Mouse (Mus musculus) monocyte, adult 5-6 weeks (primary cell): ENCODE measurements at regions not wholly inside any gene's neighbourhood (a gene's known extent, or its start where the extent isn't known, plus 50 kb on each side); places are given as distances from the start of the nearest gene placed in this dataset.

Experiments used
- ATAC-seq: fragments of 153-309, 156-312 bp; replicated peaks from 2 replicates; pipeline ENCODE4 v1.8.0; 2017; ENCODE audit warnings: mild to moderate bottlenecking; ENCODE audit not compliant: low TSS enrichment, insufficient number of reproducible peaks, severe bottlenecking, poor library complexity, low FRiP score

- no peak for ATAC-seq
These were observed 62.3 kb upstream of the Agr3 start for GRCm38 (mm10) chr12:35863141-35863540.

- no peak for ATAC-seq
These were observed 72.3 kb upstream of the Agr3 start for GRCm38 (mm10) chr12:35853159-35853558.

GRCm38 (mm10) chr12:35846905-35847610, 78.4 kb upstream of the Agr3 start:
- ATAC-seq, result no peak

- ATAC-seq, result no peak
These were observed 88.5 kb upstream of the Agr3 start for GRCm38 (mm10) chr12:35836946-35837345.

- 0 out of 2 replicates have a peak, but pooled peaks have one; percentile 54 for ATAC-seq
These were observed 92.1 kb upstream of the Agr3 start for GRCm38 (mm10) chr12:35833285-35833684.

GRCm38 (mm10) chr12:35831922-35832512, 93.4 kb upstream of the Agr3 start:
- ATAC-seq, result no peak

GRCm38 (mm10) chr12:35831268-35831667, 94.2 kb upstream of the Agr3 start:
- no peak; the same call in 1 of the 2 replicates for ATAC-seq

- no peak for ATAC-seq
These were observed 97.6 kb upstream of the Agr3 start for GRCm38 (mm10) chr12:35827797-35828196.

- 0 out of 2 replicates have a peak, but pooled peaks have one; percentile 14 for ATAC-seq
These were observed 98.4 kb upstream of the Agr3 start for GRCm38 (mm10) chr12:35826990-35827389.

GRCm38 (mm10) chr12:35824587-35824987, 100.8 kb upstream of the Agr3 start:
- peak; percentile 72 for ATAC-seq

GRCm38 (mm10) chr12:35799261-35799660, 126.2 kb upstream of the Agr3 start:
- ATAC-seq, result peak; percentile 100

- no peak for ATAC-seq
These were observed 150.0 kb upstream of the Agr3 start for GRCm38 (mm10) chr12:35775396-35775795.

GRCm38 (mm10) chr12:35770387-35771024, 154.9 kb upstream of the Agr3 start:
- ATAC-seq, result no peak

- ATAC-seq, result no peak
These were observed 166.5 kb upstream of the Agr3 start for GRCm38 (mm10) chr12:35758916-35759315.

GRCm38 (mm10) chr12:35755159-35755558, 170.3 kb upstream of the Agr3 start:
- peak; percentile 43; the same call in 1 of the 2 replicates for ATAC-seq

GRCm38 (mm10) chr12:35747997-35748396, 177.4 kb upstream of the Agr3 start:
- ATAC-seq, result no peak

GRCm38 (mm10) chr12:35746691-35747299, 178.6 kb upstream of the Agr3 start:
- ATAC-seq, result no peak

- no peak for ATAC-seq
These were observed 182.7 kb upstream of the Agr3 start for GRCm38 (mm10) chr12:35742729-35743128.

- no peak for ATAC-seq
These were observed 189.0 kb upstream of the Agr3 start for GRCm38 (mm10) chr12:35736427-35736826.
